Mouse (Mus musculus): ENCODE data around the gene Actl11.

- TF ChIP-seq CTCF (IDR thresholded peaks at IDR 0.05; ENCODE audit: low read depth, low read length) (no peak), POLR2A (IDR thresholded peaks at IDR 0.05; ENCODE audit: extremely low read depth, insufficient read depth, low read length) (no peak)
Observed at GRCm38 (mm10) chr9:107908410-107909158, 19.7 kb upstream of the Actl11 start.
